Mouse (Mus musculus): ENCODE data around the gene Nxph4.

DNA sequence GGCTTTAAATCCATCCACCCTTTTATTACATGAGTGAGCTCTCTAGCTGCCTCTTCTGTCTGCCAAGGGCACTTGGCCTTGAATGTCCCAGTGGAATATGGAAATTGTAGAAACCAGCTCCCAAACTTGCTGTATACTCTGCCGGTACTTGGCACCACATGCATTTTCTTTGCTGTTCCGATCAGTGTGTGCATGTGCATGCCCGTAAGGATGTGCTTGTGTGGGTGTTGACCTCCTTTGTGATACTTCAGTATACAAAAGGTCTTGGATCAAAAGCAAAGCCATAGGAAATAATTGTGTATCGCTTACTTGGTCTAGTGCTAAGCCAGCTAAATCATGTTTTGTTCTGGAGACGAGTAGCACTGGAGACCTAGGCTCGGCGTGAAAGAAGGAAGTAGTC is 45.5 kb downstream of the Nxph4 start:
- no peak for TF ChIP-seq CTCF (IDR thresholded peaks at IDR 0.05; ENCODE audit: low read depth)
- no peak for TF ChIP-seq EP300 (IDR thresholded peaks at IDR 0.05; ENCODE audit: low read depth)
